Mouse (Mus musculus) layer of hippocampus, adult 9-10 months (tissue): Measurements from ENCODE around the gene Bex2.
A peak's percentile ranks its signal among the peaks of the same experiment; 100 is the strongest.
"Not testable (repeated sequence)": the region's sequence is repeated elsewhere in the genome, so short reads cannot be mapped to it uniquely, and the experiment has no call there.

Experiments
- DNase-seq: peaks from one replicate; pipeline ENCODE4 v3.0.0; 2022; ENCODE audit warnings: low spot score

The Bex2 gene

DNA sequence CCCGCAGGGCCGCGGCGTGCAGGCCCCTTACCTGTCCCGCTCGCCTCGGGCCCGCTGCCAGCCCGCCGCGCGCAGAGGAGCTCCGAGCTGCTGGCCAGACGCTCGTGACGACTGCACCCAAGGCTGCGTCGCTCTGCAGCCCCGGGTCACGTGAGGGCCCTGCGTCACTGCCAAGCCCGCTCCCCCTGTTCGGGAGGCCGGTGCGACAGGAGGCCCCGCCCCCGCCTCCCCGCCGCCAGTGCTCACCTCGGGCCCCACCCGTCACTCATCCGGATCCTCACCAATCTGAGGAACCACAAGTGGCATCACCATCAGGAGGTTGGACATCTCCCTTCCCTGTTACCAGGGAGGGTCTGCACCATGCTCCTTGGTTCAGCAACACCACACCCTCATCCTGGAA lies at the start of gene Bex2:
Bex2 (minus strand) TSS at position 217 of the 400 bp plus-strand sequence.
- not testable (repeated sequence) for DNase-seq

DNA sequence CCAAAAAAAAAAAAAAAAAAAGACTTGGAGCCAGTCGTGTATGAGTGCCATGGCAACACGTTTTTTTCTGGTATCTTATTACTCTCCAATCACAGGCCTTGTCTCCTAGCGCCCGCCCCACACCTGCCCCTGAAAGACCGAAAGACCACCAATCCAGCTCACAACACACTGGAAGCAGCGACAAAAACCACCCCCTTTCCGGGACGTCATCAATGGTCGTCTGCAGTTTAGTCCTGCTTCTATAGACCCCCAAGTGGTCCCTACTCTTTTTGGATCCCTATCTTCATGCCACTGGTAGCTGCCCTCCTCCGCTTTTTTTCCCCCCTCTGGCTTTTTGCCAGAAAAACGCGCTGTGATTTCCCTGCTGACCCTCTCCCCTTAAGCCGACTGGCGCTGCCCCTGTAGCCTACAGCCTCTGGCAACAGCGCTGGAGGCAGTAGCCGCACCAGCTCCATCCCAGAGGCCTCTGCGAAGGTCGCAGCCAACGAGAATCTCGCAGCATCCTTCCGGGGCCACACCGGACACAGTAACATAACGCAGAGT lies 47.5 kb upstream of the Bex2 start:
- no peak for DNase-seq

DNA sequence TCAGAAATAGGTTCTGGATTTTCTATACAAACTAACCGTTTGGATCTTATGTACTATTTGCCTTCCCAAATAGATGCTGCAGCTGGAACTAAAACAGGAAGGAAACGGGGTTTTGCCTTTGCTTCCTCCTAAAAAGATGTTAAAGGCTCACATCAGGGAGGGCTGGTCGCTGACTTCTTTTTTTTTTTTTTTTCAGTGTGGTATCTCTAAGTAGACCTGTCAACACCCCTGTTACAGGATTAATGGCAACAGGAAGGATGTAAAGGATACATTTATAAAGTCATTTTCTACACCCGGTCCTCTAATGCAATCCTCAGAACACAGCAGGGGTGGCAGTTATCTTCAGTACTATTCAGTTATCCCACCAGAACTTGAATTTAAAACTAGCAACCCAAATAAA lies 47.0 kb upstream of the Bex2 start:
- no peak for DNase-seq

DNA sequence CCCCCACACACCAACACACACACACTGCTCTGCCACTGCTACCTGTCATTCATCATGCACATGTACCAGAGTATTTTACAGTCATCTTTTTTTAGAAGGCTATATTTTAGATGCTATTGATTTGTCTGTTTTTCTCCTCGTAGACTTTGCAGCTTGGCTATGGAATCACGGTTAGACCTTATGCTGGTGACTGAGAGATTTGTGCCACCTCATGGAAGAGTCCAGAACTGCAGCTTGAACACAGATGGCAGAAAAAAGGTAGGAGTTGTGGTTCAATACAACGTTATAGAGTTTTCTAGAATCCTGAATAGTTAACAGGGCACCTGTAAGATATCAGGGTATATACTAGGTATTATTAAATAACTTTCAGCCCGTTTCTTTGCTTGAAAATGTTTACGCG lies 39.9 kb upstream of the Bex2 start:
- peak; percentile 43 for DNase-seq

DNA sequence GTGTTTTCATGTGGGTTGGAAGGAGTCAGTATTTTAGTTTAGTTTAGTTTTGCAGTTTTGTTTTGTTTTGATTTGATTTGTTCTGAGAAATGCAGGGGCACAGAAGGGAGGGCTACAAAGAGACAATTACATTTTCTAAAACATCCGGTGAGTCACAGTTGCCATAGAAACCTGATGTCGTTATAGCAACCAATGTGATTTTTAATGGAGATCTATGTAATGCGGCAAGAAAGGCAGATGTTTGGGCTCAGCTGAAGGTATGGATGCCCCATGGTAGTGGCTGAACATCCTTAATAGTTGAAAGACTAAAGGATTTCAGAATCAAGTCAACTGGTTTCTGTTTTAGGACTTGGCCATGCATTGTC lies 36.7 kb upstream of the Bex2 start:
- DNase-seq: no peak

DNA sequence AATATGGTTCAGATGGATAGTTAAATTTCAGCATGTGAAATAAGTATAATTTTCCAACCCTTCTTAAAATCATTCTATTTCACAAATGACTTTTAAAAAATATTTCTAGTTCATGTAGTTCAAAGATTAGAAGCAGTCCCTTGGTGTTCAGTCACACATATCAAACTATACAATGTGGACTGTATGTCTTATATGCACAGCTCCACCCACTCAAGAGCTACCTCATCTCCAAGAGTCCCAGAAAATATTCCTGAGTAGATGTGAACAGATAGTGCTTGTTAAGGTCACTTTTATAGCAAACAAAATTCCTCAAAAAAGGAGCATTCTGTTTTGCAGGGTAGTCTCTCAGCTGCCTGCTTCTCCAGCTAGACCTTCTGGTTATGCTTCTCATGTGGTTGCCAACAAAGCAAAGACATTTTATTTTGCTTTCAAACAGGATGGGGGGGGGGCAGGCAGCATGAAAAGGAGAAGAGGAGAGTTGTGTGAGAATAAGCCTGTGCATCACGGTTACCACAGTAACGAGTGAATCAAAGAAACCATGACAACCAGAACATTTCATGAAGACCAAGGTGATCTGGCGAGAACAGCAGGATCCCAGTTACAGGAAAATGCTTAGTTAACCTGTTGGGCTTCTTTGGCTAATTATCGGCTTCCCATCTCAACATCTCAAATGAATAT lies 36.1 kb upstream of the Bex2 start:
- DNase-seq: peak; percentile 25

DNA sequence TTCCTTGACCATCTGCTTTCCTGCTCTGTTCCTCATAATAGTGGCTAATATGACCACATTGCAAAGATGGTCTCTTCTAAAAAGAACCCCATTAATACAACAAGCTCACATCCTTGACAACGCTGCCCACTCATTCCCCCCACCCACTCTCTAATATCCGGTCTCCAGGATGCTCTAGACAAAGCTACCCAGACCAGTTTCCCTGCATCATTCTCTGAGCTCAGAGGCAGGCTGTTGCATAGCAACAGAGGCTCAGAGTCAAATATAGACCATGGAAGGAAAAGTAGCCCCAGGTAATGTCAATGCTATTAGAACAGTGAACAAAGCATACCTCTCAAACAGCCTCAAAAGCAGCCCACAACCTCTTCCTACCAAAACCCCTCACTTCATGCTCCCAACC lies 26.4 kb upstream of the Bex2 start:
- no peak for DNase-seq

DNA sequence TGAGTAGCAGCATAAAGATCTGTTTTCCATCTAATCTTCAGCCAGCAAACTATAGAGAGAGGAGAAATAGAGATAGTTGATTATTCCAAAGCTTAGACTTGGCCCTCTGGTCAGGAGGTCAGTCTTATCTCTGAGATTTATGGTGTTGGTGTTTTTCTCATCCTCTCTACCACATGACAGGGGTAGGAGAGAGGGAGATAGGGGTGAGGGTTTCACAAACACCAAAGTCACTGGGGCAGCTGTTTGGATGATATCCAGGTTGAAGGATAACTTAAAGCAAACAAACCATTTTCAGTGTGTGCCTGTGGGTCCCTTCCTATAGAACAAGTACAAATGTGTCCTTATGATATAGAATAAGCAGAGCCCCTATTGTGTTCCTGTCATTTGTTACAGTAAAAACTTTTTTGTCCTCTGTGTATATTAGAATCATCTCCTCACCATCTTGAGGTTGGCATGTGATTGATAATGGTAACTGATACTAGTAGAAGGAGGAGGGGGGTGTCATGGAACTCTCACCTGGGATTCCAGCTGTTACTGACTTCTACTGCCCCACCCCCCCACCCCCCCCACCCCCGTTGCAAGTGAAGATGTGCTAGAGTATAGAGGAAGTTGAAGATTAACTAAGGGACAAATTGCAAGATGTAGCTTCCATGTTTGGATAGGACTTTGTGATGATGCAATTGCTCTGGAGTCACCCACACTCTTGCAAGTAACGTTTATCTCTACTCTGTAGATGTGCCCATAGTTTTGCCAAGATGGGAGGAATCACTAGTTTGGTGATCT lies 24.7 kb upstream of the Bex2 start:
- no peak for DNase-seq

DNA sequence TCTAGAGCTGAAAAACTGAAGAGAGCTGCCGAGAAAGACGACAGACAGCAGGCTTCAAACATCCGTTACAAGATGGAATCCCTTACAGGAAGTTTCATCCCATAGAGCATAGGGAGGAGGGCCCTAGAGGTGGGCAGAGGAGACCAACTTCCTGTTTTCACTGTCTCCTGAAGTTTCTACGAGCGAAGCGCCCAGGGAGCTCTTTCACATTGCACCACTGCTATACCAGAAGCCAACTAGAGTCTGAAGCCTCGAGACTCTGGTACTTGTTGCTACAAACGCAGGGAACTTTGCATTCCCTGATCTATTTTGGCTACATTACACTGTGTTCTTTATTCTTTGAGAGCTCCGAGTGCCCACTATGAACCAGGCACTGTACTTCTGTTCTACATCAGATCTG lies 17.1 kb upstream of the Bex2 start, which contains the start of gene Nxf3:
Nxf3 (minus strand) TSS at position 101 of the 400 bp plus-strand sequence.
- no peak for DNase-seq

DNA sequence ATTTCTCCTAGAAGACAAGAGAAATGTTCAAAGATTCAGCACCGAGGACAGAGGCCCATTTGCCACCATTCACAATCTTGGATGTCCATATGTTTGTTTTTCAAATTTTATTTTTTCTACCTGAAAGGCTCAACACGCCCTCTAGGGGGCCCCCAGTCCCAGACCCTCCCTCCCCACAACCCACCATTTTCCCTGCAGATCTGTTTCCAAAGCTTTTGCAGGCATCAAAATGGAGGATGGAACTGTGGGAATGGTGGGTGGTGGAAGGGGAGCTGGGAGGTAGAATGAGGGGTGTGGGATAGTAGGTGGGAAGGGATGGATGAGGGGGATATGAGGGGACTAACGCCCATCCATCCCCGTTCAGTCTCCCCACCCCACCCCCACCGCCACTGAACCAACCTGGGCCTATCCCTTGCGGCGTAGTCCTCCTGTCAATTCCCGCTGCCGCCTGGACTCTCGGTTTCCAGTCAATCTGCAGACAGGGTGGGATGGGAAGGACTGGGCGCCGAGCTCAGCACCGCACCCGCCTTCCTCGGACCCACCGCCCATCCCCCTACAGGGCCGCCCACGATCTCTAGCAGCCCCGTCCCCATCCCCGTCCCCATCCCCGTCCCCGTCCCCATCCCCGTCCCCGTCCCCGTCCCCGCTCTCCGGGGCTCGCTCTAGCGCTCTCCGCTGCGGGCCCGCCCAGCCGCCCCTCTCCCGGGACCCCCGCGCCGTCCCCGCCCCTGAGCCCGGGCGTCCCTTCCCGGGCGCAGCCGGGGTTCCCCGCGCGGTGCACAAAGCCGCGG lies 640 bp downstream of the Bex2 start:
- not testable (repeated sequence) for DNase-seq

DNA sequence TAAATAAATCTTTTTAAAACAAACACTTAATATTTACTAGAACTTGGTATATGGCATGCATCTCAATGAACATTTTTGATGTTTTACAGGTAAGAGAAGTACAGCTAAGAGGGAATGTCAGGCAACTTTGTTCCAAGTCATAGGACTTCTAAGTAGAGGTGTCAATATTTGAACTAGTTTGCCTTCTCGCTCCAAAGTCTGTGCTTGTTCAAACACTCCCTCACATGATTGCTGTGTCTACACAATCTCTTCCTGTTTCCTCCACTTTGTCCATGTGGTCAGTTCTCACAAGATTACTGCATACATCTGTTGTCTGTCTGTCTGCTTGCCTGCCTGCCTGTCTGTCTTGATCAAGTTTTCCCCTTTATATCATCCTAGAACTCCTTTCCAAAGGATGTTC lies 7.3 kb downstream of the Bex2 start:
- no peak for DNase-seq

DNA sequence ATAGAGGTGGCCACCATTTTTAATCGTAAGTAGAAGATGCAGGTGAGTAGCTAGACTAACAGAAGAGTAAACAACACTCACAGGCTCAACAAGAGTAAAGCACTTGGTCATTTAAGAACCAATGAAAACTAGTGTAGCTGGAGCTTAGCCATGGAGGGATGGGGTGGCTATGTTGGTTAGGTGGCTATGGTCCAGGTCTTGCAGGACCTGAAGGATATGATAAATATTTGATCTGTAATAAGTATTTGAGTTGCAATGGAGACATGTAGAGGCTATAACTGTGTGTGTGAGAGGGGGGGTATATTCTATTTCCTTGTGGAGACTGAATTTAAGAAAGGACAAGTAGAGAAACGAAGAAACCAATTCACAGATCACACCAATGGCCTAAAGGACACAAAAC lies 16.8 kb downstream of the Bex2 start:
- no peak for DNase-seq

DNA sequence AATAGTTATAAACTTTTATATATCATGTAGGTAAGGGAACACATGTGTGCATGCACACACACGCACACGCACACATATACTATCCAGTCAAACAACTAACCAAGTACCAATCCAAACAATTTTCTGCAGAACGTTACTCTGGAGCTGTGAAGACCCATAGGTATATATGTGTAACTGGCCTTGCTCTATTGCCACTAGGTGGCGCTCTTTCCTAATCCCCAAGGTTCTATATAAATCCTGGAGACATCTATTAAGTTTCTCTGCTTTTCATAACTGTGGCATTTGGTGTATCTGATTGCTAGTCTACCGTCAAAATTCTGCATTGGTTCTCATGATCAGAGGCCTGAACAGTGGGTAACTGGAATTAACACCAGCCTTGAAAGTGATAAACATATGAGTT lies 20.5 kb downstream of the Bex2 start:
- peak; percentile 61 for DNase-seq

DNA sequence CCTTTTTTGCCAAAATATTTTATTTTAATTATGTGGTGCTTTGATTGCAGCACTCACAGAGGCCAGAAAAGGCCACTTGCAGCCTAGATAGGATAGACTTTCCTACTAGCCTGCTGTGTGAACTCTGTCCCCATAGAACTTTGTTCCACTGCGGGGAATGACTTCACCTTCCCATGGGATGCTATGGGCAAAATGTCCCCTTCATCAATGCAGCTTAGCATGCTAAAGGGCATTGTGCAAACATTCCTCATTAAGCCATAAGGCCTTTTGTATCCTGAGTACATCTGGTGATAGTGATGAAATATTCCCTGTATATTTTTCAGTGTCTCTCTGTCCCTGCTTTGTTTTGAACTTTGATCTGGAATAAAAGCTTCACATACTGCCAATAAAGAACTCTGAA lies 24.3 kb downstream of the Bex2 start:
- DNase-seq: no peak

DNA sequence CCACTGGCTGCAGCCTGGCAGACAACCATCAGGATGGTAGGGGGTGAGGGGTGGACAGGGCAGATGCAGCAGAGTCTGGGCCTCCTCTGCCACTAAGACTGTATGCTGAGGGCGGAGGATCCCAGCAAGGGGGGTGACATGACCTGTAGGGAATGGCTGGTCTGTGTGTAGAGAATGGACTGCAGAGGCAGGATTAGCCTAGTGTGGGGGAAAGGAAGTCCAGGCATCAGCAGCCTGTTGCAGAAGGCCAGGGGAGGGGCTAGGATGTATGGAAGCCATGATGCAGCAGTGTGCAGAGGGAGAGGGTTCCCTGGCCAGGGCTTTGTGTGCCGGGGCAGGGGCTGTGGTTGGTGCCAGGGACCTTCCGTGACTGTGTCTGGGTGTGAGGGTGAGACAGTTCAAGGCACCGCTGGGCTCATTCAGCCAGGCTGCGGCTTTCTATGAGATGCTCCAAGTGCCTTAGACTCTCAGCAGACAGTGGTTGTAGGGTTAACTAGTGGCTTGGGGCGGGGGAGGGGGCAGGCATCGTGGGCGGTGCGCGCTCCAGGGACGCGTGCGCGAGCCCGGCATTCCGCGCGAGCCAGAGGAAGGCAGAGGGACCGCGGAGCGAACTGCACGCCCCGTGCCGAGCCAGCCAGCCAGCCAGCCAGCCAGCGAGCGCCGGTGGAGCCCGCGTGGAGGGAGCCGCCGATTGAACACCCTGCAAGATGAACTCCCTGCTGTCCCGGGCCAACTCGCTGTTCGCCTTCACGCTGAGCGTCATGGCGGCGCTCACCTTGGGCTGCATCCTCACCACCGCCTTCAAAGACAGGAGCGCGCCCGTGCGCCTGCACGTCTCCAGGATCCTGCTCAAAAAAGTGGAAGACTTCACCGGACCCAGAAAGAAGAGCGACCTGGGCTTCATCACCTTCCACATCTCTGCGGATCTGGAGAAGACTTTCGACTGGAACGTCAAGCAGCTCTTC lies 35.0 kb downstream of the Bex2 start, which contains the start of gene Arxes1:
Arxes1 (plus strand) TSS at position 569 of the 965 bp plus-strand sequence.
- DNase-seq: not testable (repeated sequence)

DNA sequence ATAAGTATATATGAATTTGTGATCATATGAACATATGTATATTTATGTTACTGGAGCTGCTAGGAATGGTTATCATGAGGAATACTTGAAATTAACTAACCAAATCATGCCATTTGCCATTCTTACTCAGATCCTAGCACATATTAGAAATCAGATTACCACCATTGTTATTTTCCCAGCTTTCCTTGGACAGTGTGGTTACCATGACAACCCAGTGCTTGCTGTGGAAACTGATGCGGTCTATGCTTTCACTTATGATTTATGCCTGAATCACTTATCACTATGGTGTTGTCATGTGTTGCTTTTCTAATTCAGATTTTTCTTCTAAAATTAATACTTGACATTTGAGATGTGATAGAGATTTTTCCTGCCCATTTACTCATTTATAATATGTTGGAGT lies 37.7 kb downstream of the Bex2 start:
- no peak for DNase-seq
